Mouse (Mus musculus) G1E (cell line): ENCODE measurements around the gene Fam83f. TPM values are rescaled to one million over a fixed set of nuclear protein-coding genes. Genes with fewer than 3 reads are reported as not detected.
A peak's percentile ranks its signal among the peaks of the same experiment; 100 is the strongest.

Source experiments
- ATAC-seq: 2 replicates; pipeline ENCODE4 v1.8.0; 2016; ENCODE audit warnings: mild to moderate bottlenecking; ENCODE audit not compliant: insufficient number of reproducible peaks, poor library complexity, low FRiP score, severe bottlenecking; ENCODE audit errors: extremely low read depth
- DNase-seq: peaks from one replicate; pipeline ENCODE4 v3.0.0; 2012; ENCODE audit warnings: low spot score
- H3K27me3 ChIP-seq: 2 replicates; pipeline ENCODE4 v1.6.1; 2012; ENCODE audit warnings: mild to moderate bottlenecking, low read length, inconsistent platforms; ENCODE audit not compliant: insufficient read depth
- H3K36me3 ChIP-seq: replicated peaks from 2 replicates; pipeline ENCODE3; 2012; ENCODE audit warnings: mild to moderate bottlenecking, inconsistent platforms
- H3K4me1 ChIP-seq: 2 replicates; pipeline ENCODE4 v1.6.1; 2012; ENCODE audit warnings: low read depth, low read length, inconsistent platforms, mixed read lengths; ENCODE audit not compliant: insufficient read depth
- H3K4me3 ChIP-seq: 2 replicates; pipeline ENCODE4 v1.5.1; 2012; ENCODE audit warnings: low read depth, mild to moderate bottlenecking, inconsistent platforms, low read length, moderate library complexity, mixed read lengths
- H3K9me3 ChIP-seq: replicated peaks from 2 replicates; pipeline ENCODE4 v1.6.1; 2012; ENCODE audit warnings: inconsistent platforms
- CTCF ChIP-seq: IDR thresholded peaks from 2 replicates; pipeline ENCODE4 v1.5.1; 2012; ENCODE audit warnings: low read depth, low read length, inconsistent platforms, mixed read lengths
- GATA1 ChIP-seq: IDR thresholded peaks from 2 replicates; pipeline ENCODE4 v1.6.1; 2012; ENCODE audit warnings: borderline replicate concordance, low read length, inconsistent platforms, mixed read lengths
- GATA2 ChIP-seq: IDR thresholded peaks from 2 replicates; pipeline ENCODE4 v1.6.1; 2012; ENCODE audit warnings: low read depth, low read length, inconsistent platforms, borderline replicate concordance
- POLR2AphosphoS5 ChIP-seq: IDR thresholded peaks from 2 replicates; pipeline ENCODE4 v1.6.1; 2012; ENCODE audit warnings: low read depth, low read length, inconsistent platforms; ENCODE audit not compliant: insufficient replicate concordance
- TAL1 ChIP-seq: conservative IDR thresholded peaks from 2 replicates; pipeline ENCODE4 v1.6.1; 2012; ENCODE audit warnings: low read depth, low read length, inconsistent platforms, mixed read lengths
- polyA plus RNA-seq: library from polyadenylated mRNA; stranded (reverse); fragments of >175 nt; gene quantifications from 2 replicates; pipeline ENCODE4 v1.2.3, GENCODE M21; 2012
- total RNA-seq, 2 experiments: library from RNA; stranded (forward) in 1 of 2; stranded (reverse) in 1 of 2; fragments of 200-1000 nt in 1 of 2; fragments of >200 nt in 1 of 2; fragmentation: Nextera tagmentation in 1 of 2; gene quantifications; 2 replicates each; pipeline ENCODE4 v1.2.3; 2014 to 2017

The Fam83f gene
- total and polyA plus RNA-seq, 3 experiments, result 0.11 TPM; not detected in 2

DNA sequence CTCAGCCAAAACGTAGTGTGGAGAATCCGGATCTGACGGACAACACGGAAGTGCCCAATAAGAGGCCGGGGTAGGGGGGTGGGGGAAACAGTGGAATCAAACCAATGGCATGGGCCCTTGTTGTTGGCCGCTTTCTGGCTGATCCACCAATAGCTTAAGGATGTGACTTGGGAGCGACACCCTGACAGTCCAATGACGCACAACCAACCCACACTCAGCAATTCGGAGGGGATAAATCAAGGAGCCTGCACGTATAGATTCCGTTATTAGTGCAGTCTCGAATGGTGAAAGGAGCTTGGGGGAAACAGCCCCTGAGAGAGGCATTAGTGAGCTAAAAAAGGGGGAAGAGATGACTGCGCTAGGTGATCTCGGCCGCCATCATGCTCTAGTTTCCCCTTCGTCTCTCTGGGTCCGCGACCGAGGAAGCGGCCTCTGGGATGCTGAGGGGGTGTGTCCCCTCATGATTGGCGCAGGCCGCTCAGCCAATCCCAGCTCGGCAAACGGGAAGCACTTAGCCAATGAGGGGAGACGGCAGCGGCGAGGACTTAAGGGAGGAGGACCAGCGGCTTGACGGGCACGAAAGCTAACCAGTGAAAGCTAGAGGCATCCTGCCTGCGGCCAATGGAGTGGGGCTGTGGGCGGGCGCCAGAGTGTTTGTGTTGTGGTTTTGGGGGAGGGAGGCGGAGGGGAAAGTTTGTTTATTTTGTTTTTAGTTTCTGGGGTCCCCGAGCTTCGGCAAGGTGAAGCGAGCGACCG, 39.1 kb downstream of the Fam83f start, which contains the start of gene Tnrc6b:
TSS of gene Tnrc6b (plus strand) at position 706 of the 756 bp plus-strand sequence.
- H3K36me3 ChIP-seq, result peaks cover 9% of the 10 kb centered on the region
- peak within 1 kb of the TSS; percentile 100 for H3K4me3 ChIP-seq
- TF ChIP-seq CTCF (no peak), TAL1 (no peak), GATA2 (no peak), POLR2AphosphoS5 (peak; percentile 52; the same call in 1 of the 2 replicates)
- no peaks in the 10 kb centered on the region; the same call in 1 of the 2 replicates for H3K27me3 ChIP-seq
- no peaks in the 10 kb centered on the region for H3K9me3 ChIP-seq
- peaks cover 29% of the 10 kb centered on the region for H3K4me1 ChIP-seq
- peak; percentile 97 for DNase-seq
- peak; percentile 97 for ATAC-seq

DNA sequence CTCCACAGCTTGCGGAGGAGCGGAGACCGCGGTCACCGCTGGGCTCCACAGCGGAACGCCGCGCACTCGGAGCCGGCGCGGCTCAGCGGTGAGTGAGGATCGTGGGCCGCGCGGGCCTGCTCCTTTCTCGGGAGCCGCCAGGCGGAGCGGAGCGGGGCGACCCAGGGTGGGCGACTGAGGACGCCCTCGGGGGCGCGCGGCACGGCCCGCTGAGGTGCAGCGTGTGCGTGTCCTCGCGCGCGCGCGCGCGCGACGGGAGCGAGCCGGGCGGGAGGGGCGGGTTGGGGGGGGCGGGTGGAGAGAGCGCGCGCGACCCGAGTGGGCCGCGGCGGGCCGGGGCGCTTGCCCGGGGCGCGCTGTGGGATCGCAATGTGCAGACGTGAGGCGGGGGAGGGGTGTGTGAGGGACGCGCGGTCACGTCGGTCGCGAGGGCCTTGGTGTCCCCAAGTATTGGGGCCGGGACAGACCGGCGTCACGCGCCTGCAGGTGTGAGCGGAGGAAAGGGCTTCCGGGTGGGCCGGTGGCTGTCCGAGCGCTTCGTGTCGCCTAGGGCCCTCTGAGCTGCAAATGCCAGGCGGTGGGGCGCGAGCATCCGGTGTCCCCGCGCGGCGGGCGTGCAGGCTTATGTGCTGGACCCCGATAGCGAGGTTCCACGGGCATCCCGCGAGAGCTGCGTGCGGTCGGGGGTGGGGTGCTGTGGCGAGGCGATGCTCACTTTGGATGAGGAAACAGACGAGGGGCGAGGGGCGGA, 39.9 kb downstream of the Fam83f start:
- ATAC-seq, result no peak
- H3K9me3 ChIP-seq, result no peaks in the 10 kb centered on the region
- H3K36me3 ChIP-seq, result peaks cover 9% of the 10 kb centered on the region
- peak overlapping the region; percentile 100 for H3K4me3 ChIP-seq
- peak; percentile 60 for DNase-seq
- TF ChIP-seq CTCF, result no peak
- no peak for TF ChIP-seq POLR2AphosphoS5
- TF ChIP-seq GATA2, result no peak
- TF ChIP-seq GATA1, result no peak
- TF ChIP-seq TAL1, result no peak
- peaks cover 23% of the 10 kb centered on the region for H3K4me1 ChIP-seq
- H3K27me3 ChIP-seq, result no peaks in the 10 kb centered on the region; the same call in 1 of the 2 replicates

DNA sequence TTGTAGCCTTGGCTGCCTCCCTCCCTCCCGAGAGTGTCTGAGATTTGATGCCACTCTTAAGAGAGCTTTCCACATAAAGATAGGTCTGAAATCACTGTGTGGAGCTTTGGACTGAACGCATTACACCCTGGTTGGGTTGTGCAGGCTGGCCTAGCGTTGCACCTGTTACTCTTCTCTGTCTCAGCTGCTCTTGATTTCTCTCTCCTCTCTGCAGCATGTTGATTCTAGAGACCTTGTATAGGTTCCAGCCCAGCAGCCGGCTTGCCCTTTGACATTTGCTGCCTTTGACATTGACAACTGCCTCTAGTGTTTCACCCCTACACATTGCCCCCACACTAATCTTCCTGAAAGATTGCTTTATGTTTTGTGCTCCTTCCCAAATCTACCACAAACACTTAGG, 42.7 kb downstream of the Fam83f start:
- H3K4me1 ChIP-seq, result peaks cover 18% of the 10 kb centered on the region

DNA sequence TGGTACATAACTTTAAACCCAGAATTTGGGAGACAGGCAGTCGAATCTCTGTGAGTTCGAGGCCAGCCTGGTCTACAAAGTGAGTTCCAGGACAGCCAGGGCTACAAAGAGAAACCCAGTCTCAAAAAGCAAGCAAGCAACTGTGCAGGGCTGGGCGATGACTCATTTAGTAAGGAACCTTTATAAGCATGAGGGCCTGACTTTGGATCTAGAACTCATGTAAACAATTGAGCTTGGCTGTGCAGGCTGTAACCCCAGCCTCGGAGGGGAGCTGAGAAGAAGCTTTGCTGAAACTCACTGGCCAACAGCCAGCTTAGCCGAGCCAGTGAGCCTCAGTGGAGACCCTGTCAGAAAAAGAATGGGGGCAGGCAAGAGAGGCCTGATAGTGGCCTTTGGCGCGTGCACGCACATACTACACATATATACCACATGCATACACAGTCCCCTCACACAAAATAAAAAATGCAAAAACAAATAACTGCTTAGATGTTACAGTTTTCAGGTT, 45.0 kb downstream of the Fam83f start:
- DNase-seq (no peak), ATAC-seq (no peak)
- Histone ChIP-seq H3K27me3 (no peaks in the 10 kb centered on the region; the same call in 1 of the 2 replicates), H3K4me1 (peaks cover 18% of the 10 kb centered on the region), H3K9me3 (no peaks in the 10 kb centered on the region), H3K4me3 (no peak overlapping the region), H3K36me3 (peaks cover 18% of the 10 kb centered on the region)
- TF ChIP-seq TAL1 (no peak), GATA2 (no peak), GATA1 (no peak), POLR2AphosphoS5 (no peak)

More for the DNA sequence above, 42.7 kb downstream of the Fam83f start:
- Histone ChIP-seq H3K27me3 (no peaks in the 10 kb centered on the region; the same call in 1 of the 2 replicates), H3K9me3 (no peaks in the 10 kb centered on the region), H3K36me3 (peaks cover 13% of the 10 kb centered on the region), H3K4me3 (no peak overlapping the region)
- TF ChIP-seq GATA2 (no peak), TAL1 (no peak), CTCF (no peak), GATA1 (no peak)
- no peak for DNase-seq
- no peak for ATAC-seq

DNA sequence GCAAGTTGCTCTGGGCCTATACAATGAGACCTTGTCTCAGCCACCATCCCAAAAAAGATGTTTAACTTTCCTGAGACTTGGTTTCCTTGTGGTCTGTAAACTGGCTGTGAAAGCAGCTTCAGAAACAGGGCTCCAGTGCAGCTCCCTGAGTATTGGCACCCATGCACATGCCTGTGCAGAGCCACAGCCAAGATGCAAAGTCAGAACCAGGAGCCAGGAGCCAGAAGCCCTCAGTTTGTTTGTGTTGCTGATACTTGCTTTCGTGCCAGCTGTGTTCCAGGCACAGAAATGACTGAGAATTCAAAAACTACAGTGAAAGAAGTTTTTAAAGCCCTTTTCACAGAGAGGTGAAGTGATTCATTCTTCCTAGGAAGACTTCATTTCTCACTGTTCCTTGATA, 45.8 kb downstream of the Fam83f start:
- Histone ChIP-seq H3K36me3 (peaks cover 18% of the 10 kb centered on the region), H3K9me3 (no peaks in the 10 kb centered on the region), H3K27me3 (no peaks in the 10 kb centered on the region), H3K4me1 (peaks cover 15% of the 10 kb centered on the region), H3K4me3 (no peak overlapping the region)
- no peak for ATAC-seq
- TF ChIP-seq CTCF, result no peak
- no peak for TF ChIP-seq GATA2
- no peak for TF ChIP-seq TAL1
- no peak for TF ChIP-seq GATA1
- no peak for TF ChIP-seq POLR2AphosphoS5
- no peak for DNase-seq

DNA sequence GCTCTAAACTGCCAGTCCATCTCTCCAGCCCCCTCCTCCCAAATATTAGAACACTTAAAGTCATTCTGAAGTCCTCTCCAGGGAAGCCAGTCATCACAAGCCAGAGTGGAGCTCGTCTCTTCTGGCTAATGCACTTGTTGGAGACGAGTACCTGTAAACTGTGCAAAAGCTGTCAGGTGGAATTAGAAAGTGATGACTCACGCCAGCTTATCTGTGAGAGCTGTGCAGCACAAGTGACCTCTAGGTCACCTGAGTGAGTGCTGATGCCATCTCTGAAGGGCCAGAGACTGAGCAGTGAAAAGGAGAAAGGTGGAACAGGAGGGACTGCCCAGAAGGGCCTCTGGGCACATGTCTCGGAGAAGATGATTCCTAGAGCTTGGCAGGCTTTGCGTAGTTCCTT, 48.6 kb downstream of the Fam83f start:
- Histone ChIP-seq H3K4me3 (no peak overlapping the region), H3K4me1 (peaks cover 13% of the 10 kb centered on the region), H3K9me3 (no peaks in the 10 kb centered on the region), H3K27me3 (peaks cover 3% of the 10 kb centered on the region; the same call in 1 of the 2 replicates), H3K36me3 (peaks cover 11% of the 10 kb centered on the region)
- ATAC-seq (no peak), DNase-seq (no peak)
- TF ChIP-seq GATA1, result no peak
- TF ChIP-seq CTCF, result no peak
- no peak for TF ChIP-seq POLR2AphosphoS5
- TF ChIP-seq GATA2, result no peak
- TF ChIP-seq TAL1, result no peak
